Mouse (Mus musculus) CH12.LX (cell line): ENCODE measurements around the gene Pdzd2. TPM values are rescaled to one million over a fixed set of nuclear protein-coding genes. Genes with fewer than 3 reads are reported as not detected.

ENCODE experiments used
- DNase-seq: peaks from one replicate; pipeline ENCODE4 v3.0.0-alpha.2; 2013; ENCODE audit errors: extremely low read depth
- H3K27ac ChIP-seq: 2 replicates; pipeline ENCODE4 v1.5.1; 2012; ENCODE audit warnings: low read depth, mild to moderate bottlenecking, control low read depth, moderate library complexity; ENCODE audit not compliant: insufficient read depth
- H3K27me3 ChIP-seq: replicated peaks from 2 replicates; pipeline ENCODE3; 2012; ENCODE audit warnings: inconsistent platforms
- H3K36me3 ChIP-seq, 2 experiments: replicated peaks in 1 of 2; 2 replicates each; pipeline versions ENCODE3 to v1.6.1; 2012; ENCODE audit warnings: inconsistent platforms in 1 of 2, low read length in 1 of 2, mild to moderate bottlenecking in 1 of 2, mixed read lengths in 1 of 2, moderate library complexity in 1 of 2; ENCODE audit not compliant: control insufficient read depth in 1 of 2, insufficient read depth in 1 of 2
- H3K4me1 ChIP-seq, 2 experiments: 2 replicates each; pipeline ENCODE4 v1.6.1; 2012; ENCODE audit warnings: inconsistent platforms in 1 of 2, moderate library complexity in 1 of 2; ENCODE audit not compliant: insufficient read depth in 2 of 2, control insufficient read depth in 1 of 2
- H3K4me2 ChIP-seq: 2 replicates; pipeline ENCODE4 v1.6.1; 2012; ENCODE audit warnings: low read depth, mild to moderate bottlenecking, control low read depth; ENCODE audit not compliant: poor library complexity, insufficient read depth, severe bottlenecking
- H3K4me3 ChIP-seq, 3 experiments: fragments of 150-350 bp in 1 of 3; sonication (generic) in 1 of 3; replicated peaks in 1 of 3; 2 replicates each; pipeline versions ENCODE3 to v1.5.1; 2011 to 2012; ENCODE audit warnings: low read depth in 2 of 3, low read length in 2 of 3, mild to moderate bottlenecking in 2 of 3, moderate library complexity in 2 of 3, control low read depth in 1 of 3, improper control_type of control experiment in 1 of 3, inconsistent platforms in 1 of 3, mixed read lengths in 1 of 3; ENCODE audit not compliant: poor library complexity in 1 of 3
- H3K79me2 ChIP-seq: replicated peaks from 2 replicates; pipeline ENCODE4 v1.6.1; 2012; ENCODE audit warnings: mild to moderate bottlenecking, moderate library complexity; ENCODE audit not compliant: control insufficient read depth, poor library complexity, insufficient read depth, severe bottlenecking; ENCODE audit errors: extremely low read depth
- H3K9ac ChIP-seq: 2 replicates; pipeline ENCODE4 v1.6.1; 2012; ENCODE audit warnings: low read depth, mild to moderate bottlenecking, control low read depth, moderate library complexity; ENCODE audit not compliant: insufficient read depth
- H3K9me3 ChIP-seq: replicated peaks from 2 replicates; pipeline ENCODE3; 2012; ENCODE audit warnings: low read length, inconsistent platforms, mixed read lengths
- BHLHE40 ChIP-seq: IDR thresholded peaks from 2 replicates; pipeline ENCODE4 v1.6.1; 2011; ENCODE audit warnings: mild to moderate bottlenecking, low read depth, low read length, improper control_type of control experiment
- CHD2 ChIP-seq: IDR thresholded peaks from 2 replicates; pipeline ENCODE4 v1.6.1; 2011; ENCODE audit warnings: low read length, improper control_type of control experiment
- ELF1 ChIP-seq: IDR thresholded peaks from 2 replicates; pipeline ENCODE4 v1.6.1; 2014; ENCODE audit warnings: low read depth, mild to moderate bottlenecking, inconsistent platforms, low read length, improper control_type of control experiment
- EP300 ChIP-seq: IDR thresholded peaks from 2 replicates; pipeline ENCODE4 v1.6.1; 2011; ENCODE audit warnings: low read length, improper control_type of control experiment
- HCFC1 ChIP-seq: IDR thresholded peaks from 2 replicates; pipeline ENCODE4 v1.6.1; 2012; ENCODE audit warnings: low read depth, mild to moderate bottlenecking, inconsistent platforms, low read length, improper control_type of control experiment
- JUN ChIP-seq: IDR thresholded peaks from 2 replicates; pipeline ENCODE4 v1.6.1; 2011; ENCODE audit warnings: low read depth, mild to moderate bottlenecking, low read length, improper control_type of control experiment, moderate library complexity; ENCODE audit not compliant: insufficient read depth
- KAT2A ChIP-seq: IDR thresholded peaks from 2 replicates; pipeline ENCODE4 v1.6.1; 2012; ENCODE audit warnings: low read length, improper control_type of control experiment, inconsistent platforms; ENCODE audit not compliant: insufficient replicate concordance
- MAX ChIP-seq: IDR thresholded peaks from 2 replicates; pipeline ENCODE4 v1.6.1; 2011; ENCODE audit warnings: low read length, improper control_type of control experiment
- MEF2A ChIP-seq: IDR thresholded peaks from 2 replicates; pipeline ENCODE4 v1.6.1; 2014; ENCODE audit warnings: low read depth, mild to moderate bottlenecking, inconsistent platforms, low read length, improper control_type of control experiment, borderline replicate concordance
- MXI1 ChIP-seq: IDR thresholded peaks from 2 replicates; pipeline ENCODE4 v1.6.1; 2011; ENCODE audit warnings: mild to moderate bottlenecking, low read depth, low read length, improper control_type of control experiment
- MYC ChIP-seq: IDR thresholded peaks from 2 replicates; pipeline ENCODE4 v1.6.1; 2011; ENCODE audit warnings: low read depth, mild to moderate bottlenecking, improper control_type of control experiment, low read length
- POLR2AphosphoS2 ChIP-seq: IDR thresholded peaks from 2 replicates; pipeline ENCODE4 v1.6.1; 2011; ENCODE audit warnings: low read depth, low read length, improper control_type of control experiment
- RAD21 ChIP-seq: IDR thresholded peaks from 2 replicates; pipeline ENCODE4 v1.6.1; 2011; ENCODE audit warnings: low read depth, mild to moderate bottlenecking, low read length, improper control_type of control experiment, moderate library complexity
- TBP ChIP-seq: conservative IDR thresholded peaks from 2 replicates; pipeline ENCODE4 v1.6.1; 2011; ENCODE audit warnings: low read depth, low read length, improper control_type of control experiment
- TCF12 ChIP-seq: IDR thresholded peaks from 2 replicates; pipeline ENCODE4 v1.6.1; 2014; ENCODE audit warnings: low read depth, mild to moderate bottlenecking, inconsistent platforms, low read length, improper control_type of control experiment
- ZKSCAN1 ChIP-seq: IDR thresholded peaks from 2 replicates; pipeline ENCODE4 v1.6.1; 2012; ENCODE audit warnings: low read depth, inconsistent platforms, low read length, improper control_type of control experiment, borderline replicate concordance
- dilution Hi-C: fragments of 300-500 bp; cut with MboI; formaldehyde crosslinking; loops from 2 replicates; pipeline ENCODE4 v1.14.3; 2020; ENCODE audit warnings: low sequenced_read_pairs; ENCODE audit not compliant: extremely low pct_unique_long_range_greater_than_20kb, extremely low pct_ligation_motif_present
- in situ Hi-C: fragments of 300-500 bp; cut with MboI; formaldehyde crosslinking; loops from 3 replicates; pipeline ENCODE4 v1.14.3; 2019; ENCODE audit warnings: low sequenced_read_pairs, low pct_ligation_motif_present, low pct_unique_long_range_greater_than_20kb, mixed read lengths
- polyA plus RNA-seq: library from polyadenylated mRNA; unstranded; fragments of >175 nt; gene quantifications from 2 replicates; pipeline ENCODE4 v1.2.1, GENCODE M21; 2012; ENCODE audit warnings: low read depth; ENCODE audit not compliant: insufficient read length
- total RNA-seq, 2 experiments: library from RNA; depleted of rRNA; stranded (reverse); fragments of 300-350 nt in 1 of 2; fragments of >200 nt in 1 of 2; gene quantifications; 2 replicates each; pipeline ENCODE4 v1.2.3; 2012 to 2014

The Pdzd2 gene
- total and polyA plus RNA-seq, 3 experiments: 0.04 to 0.24 (median 0.17) TPM

DNA sequence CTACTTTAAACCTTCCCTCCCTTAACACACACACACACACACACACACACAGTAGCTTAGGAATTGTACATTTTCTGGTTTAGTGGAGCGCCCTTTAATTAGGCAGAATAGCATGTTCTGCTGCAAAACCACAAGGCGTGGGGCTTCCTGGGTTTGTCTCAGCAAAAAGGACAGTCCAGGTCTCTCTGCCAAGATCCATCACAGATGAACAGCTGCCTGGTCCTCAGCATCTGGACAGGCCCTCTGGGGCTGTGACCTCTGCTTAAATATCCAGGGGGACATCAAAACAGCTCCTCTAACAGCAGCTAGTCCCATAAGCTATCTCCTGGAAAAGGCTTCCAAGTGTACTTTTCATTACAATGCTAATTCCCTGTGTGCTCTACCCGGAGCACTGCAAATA is 64.4 kb downstream of the Pdzd2 start:
- H3K4me2 ChIP-seq: no peak overlapping the region
- no peak for DNase-seq
- no peaks in the 10 kb centered on the region for H3K9me3 ChIP-seq
- H3K27ac ChIP-seq: no peak overlapping the region
- H3K4me1 ChIP-seq: no peaks in the 10 kb centered on the region; a peak in 1 of 4 replicates
- in situ Hi-C loops (no loop called here), dilution Hi-C loops (no loop called here)
- H3K9ac ChIP-seq: no peak overlapping the region
- H3K79me2 ChIP-seq: no peaks in the 10 kb centered on the region
- no peaks in the 10 kb centered on the region for H3K36me3 ChIP-seq
- H3K4me3 ChIP-seq: no peak overlapping the region
- no peak for TF ChIP-seq MYC
- no peak for TF ChIP-seq BHLHE40
- H3K27me3 ChIP-seq: no peaks in the 10 kb centered on the region

DNA sequence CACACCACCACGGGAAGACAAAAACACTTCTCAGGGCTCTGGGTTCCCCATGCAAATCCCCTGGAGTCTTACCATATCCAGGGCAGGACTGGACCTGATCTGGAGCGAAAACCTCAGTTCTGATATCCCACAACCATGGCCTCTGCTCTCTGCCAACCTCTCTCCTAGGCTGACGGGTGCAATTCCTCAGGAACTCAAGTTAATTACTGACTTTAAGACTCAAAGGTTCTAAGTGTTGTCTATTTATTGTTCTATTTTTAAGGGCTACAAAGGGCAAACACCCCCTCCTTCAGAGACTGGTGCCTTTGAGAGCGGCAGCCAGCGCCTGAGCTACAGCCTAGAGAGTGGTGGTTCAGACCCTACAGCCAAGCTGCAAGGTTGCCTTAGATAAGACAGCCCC is 65.7 kb downstream of the Pdzd2 start:
- Histone ChIP-seq H3K4me1 (peaks cover 0 to 5% of the 10 kb centered on the region in 2 experiments; a peak in 3 of 4 replicates), H3K27ac (no peak overlapping the region), H3K27me3 (no peaks in the 10 kb centered on the region)
- dilution Hi-C loops: no loop called here
- TF ChIP-seq MAX (no peak), ELF1 (no peak), CHD2 (no peak), TBP (no peak), KAT2A (no peak), JUN (no peak), MEF2A (no peak), MYC (no peak), EP300 (no peak)
- TF ChIP-seq, all 38 proteins: peak for 0
- H3K4me3 ChIP-seq: no peak overlapping the region
- no peaks in the 10 kb centered on the region for H3K79me2 ChIP-seq
- no peaks in the 10 kb centered on the region for H3K9me3 ChIP-seq
- in situ Hi-C loops: no loop called here
- DNase-seq: no peak
- no peak overlapping the region for H3K9ac ChIP-seq
- H3K4me2 ChIP-seq: no peak overlapping the region
- no peaks in the 10 kb centered on the region for H3K36me3 ChIP-seq

DNA sequence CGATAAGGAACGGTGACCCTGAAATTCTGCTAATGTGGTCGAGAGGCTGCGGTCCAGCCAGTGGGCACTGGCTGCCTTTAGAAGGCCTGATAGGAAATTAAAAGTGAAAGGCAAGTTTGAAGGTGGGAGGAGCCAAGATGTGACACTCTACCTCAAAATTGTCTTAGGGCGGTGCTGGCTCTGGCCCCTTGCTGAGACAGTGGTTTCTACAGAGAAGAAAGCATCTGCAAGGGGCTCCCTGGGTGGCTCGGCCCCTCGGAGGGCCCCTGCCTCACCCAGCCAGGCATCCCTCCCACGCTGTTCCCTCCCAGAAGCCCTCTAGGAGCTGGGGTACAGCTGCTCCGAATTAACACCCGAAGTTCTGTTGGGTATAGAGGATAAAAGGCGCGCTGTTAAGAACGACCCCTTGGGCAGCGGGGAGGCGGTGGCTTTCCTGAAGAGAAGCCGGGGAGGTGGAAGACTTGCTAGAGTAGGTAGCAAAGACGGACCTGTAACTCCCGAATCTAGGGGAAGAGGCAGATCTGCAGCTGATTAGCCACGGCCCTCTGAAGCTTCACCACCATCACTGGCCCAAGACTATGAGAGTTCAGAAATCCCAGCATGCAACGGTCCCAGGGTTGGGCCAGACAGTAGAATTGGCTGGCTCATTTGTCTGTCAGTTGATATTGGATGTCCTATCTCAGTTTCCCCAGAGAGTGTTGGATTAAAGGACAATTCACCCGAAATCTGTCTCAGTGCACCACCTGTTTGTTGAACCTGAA is 71.8 kb downstream of the Pdzd2 start:
- DNase-seq: no peak
- in situ Hi-C loops: no loop called here

More for the DNA sequence above, 71.8 kb downstream of the Pdzd2 start:
- TF ChIP-seq JUN (no peak), RAD21 (no peak), ZKSCAN1 (no peak), TCF12 (no peak), POLR2AphosphoS2 (no peak), HCFC1 (no peak), MXI1 (no peak)
- TF ChIP-seq, all 38 proteins: peak for 0
- dilution Hi-C loops: no loop called here
- Histone ChIP-seq H3K27ac (no peak overlapping the region), H3K79me2 (no peaks in the 10 kb centered on the region), H3K9ac (no peak overlapping the region), H3K9me3 (peaks cover 4% of the 10 kb centered on the region), H3K4me2 (no peak overlapping the region), H3K36me3 (no peaks in the 10 kb centered on the region), H3K4me3 (no peak overlapping the region), H3K4me1 (peaks cover 0 to 5% of the 10 kb centered on the region in 2 experiments; a peak in 2 of 4 replicates), H3K27me3 (no peaks in the 10 kb centered on the region)
